Mouse (Mus musculus): ENCODE measurements at regions not wholly inside any gene's neighbourhood (a gene's known extent, or its start where the extent isn't known, plus 50 kb on each side); places are given as distances from the start of the nearest gene placed in this dataset.

- no peak for ATAC-seq (ENCODE audit: insufficient number of reproducible peaks, low FRiP score, low TSS enrichment)
These were observed 226.0 kb upstream of the Spdye4c start for GRCm38 (mm10) chr2:128365004-128365403.

DNA sequence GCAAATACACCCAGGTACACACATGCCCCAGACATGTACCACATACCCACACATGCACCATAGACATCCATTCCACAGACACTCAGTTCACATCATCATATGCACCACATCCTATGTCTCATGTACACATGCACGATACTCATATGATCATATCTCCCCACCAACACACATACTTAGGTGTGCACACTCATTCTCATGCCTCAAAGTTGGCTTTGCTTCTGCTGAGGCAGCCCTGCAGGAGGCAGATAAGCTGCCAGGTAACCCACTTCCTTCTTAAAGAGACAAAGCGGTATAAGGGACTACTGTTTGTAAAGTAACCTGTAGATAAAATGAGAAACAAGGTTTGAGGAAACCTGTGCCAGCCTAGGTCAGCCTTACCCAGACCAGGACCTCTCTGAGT, 225.2 kb upstream of the Spdye4c start:
- no peak for ATAC-seq (ENCODE audit: insufficient number of reproducible peaks, low FRiP score, low TSS enrichment)

DNA sequence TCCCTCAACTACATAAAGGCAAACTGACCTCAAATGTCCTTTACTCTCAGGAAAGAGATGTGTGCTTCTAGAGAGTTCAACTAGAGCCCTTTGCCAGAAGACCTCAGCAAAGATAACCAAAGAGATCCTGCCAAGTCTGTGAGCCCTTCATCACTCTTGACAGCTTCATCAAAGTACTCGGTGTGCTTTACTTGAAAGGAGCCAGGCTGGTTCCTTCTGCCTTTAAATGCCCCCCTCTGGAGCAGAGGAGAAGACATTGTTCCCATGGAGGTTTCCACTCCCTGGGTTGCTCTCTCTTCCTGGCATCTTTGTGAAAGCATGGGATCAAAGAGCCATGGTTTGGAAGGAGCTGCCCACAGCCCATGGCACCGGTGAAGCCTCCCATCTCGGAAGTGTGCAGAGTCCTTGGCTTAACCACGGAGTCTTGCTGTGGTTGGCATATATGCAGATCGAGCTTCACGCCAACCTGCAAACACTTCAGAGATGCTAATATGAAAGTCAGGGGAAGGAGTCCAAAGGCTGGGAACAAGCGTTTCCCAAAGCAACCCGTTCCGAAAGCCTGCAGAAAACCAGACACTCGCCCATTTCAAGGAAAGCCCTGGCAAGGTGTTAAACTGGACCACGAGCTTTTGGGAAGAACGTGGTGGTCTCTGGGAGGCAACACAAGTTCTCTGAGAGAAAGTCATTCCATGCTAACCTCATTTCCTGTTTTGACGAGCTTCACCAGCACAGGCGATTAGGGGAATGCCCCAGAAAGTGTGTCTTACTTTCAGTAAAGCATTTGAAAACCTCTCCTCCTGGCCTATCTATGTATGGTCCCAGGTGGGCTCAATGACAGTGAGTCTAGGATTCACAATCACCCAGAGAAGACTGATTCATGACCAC, 223.5 kb upstream of the Spdye4c start:
- ATAC-seq (ENCODE audit: insufficient number of reproducible peaks, low FRiP score, low TSS enrichment), result no peak; the same call in 1 of the 2 replicates

GRCm38 (mm10) chr2:128368534-128369273, 222.3 kb upstream of the Spdye4c start:
- no peak for ATAC-seq (ENCODE audit: insufficient number of reproducible peaks, low FRiP score, low TSS enrichment)

GRCm38 (mm10) chr2:128370821-128371220, 220.2 kb upstream of the Spdye4c start:
- ATAC-seq (ENCODE audit: insufficient number of reproducible peaks, low FRiP score, low TSS enrichment), result no peak

DNA sequence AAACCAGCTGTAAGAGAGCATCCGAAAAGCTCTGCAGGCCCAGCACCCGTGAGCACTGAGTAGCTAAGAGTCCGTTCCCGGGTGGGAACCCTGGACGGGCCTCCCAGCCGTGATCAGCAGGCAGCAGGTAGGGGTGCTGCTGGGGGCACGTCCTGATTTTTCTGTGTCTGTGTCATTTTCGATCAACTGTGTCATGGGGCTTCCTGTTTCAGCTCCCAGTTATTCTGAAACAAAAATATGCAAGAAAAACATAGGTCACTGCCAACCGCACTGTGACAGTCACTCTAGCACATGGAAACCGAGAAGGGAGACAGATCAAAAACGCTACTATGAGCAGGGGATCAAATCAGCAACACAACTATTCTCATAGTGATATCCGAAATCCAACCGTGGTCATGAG, 218.8 kb upstream of the Spdye4c start:
- ATAC-seq (ENCODE audit: insufficient number of reproducible peaks, low FRiP score, low TSS enrichment), result no peak

GRCm38 (mm10) chr2:128373363-128374252, 217.4 kb upstream of the Spdye4c start:
- ATAC-seq (ENCODE audit: insufficient number of reproducible peaks, low FRiP score, low TSS enrichment), result no peak

DNA sequence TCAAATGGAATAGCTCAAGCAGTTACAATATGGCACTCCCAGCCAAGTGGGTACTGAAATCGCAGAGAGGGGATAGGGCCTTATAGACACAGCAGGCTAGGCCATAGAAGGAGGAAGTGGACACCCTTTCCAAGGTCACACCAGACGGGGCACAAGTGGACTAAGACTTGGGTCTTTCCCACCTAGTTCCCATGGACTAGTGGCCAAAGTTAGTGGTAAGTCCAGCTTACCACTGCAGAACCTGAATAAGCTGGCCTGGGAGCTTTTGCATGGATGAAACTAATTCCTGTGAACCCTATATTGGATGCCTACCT, 216.8 kb upstream of the Spdye4c start:
- no peak for ATAC-seq (ENCODE audit: insufficient number of reproducible peaks, low FRiP score, low TSS enrichment)

GRCm38 (mm10) chr2:128374926-128375325, 216.1 kb upstream of the Spdye4c start:
- no peak for ATAC-seq (ENCODE audit: insufficient number of reproducible peaks, low FRiP score, low TSS enrichment)

- ATAC-seq (ENCODE audit: insufficient number of reproducible peaks, low FRiP score, low TSS enrichment), result no peak
These were observed 215.2 kb upstream of the Spdye4c start for GRCm38 (mm10) chr2:128375827-128376226.

- no peak for ATAC-seq (ENCODE audit: insufficient number of reproducible peaks, low FRiP score, low TSS enrichment)
These were observed 213.8 kb upstream of the Spdye4c start for GRCm38 (mm10) chr2:128377176-128377575.

- ATAC-seq (ENCODE audit: insufficient number of reproducible peaks, low FRiP score, low TSS enrichment), result no peak
These were observed 213.3 kb upstream of the Spdye4c start for GRCm38 (mm10) chr2:128377680-128378079.

GRCm38 (mm10) chr2:128378456-128378855, 212.6 kb upstream of the Spdye4c start:
- no peak for ATAC-seq (ENCODE audit: insufficient number of reproducible peaks, low FRiP score, low TSS enrichment)

DNA sequence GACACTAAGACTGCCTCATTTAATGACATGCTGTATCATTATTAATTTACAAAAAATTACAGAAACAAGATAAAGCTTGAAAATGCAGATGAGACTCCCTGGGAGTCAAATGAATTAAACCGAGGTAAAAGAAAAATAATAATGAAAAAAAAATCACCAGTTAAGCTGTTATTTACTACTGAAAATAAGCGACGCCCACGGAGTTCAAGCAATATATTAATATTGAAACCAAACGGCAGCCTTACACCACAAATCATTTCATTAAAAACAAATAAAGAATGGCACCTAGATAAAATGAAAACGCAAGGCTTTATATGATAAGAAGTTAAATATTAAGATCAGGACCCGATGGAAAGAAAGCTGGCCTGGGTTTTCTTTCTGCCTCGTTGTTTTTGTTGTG, 211.9 kb upstream of the Spdye4c start:
- no peak for ATAC-seq (ENCODE audit: insufficient number of reproducible peaks, low FRiP score, low TSS enrichment)

DNA sequence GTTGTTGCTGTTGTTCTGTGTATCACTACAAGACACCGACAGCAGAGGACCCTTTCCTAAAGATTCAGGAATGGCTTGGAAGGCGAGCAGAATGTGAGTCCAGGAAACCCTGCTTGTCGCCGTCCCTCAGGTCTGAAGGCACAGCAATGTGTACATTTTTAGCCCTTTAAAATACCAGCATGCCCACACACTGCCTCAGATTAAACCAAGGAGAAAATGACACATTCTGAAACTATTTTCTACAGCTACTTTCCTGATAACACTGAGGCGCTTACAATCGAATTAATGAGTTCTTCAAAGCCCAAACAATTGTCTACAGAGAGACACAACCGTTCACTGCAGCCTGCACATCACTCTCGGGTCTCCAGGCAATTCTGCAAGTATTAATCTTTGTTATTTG, 211.5 kb upstream of the Spdye4c start:
- ATAC-seq (ENCODE audit: insufficient number of reproducible peaks, low FRiP score, low TSS enrichment), result no peak

- ATAC-seq (ENCODE audit: insufficient number of reproducible peaks, low FRiP score, low TSS enrichment), result no peak
These were observed 210.4 kb upstream of the Spdye4c start for GRCm38 (mm10) chr2:128380581-128380980.

- ATAC-seq (ENCODE audit: insufficient number of reproducible peaks, low FRiP score, low TSS enrichment), result no peak
These were observed 209.3 kb upstream of the Spdye4c start for GRCm38 (mm10) chr2:128381684-128382205.

GRCm38 (mm10) chr2:128382473-128382872, 208.5 kb upstream of the Spdye4c start:
- no peak for ATAC-seq (ENCODE audit: insufficient number of reproducible peaks, low FRiP score, low TSS enrichment)

- ATAC-seq (ENCODE audit: insufficient number of reproducible peaks, low FRiP score, low TSS enrichment), result no peak
These were observed 206.4 kb upstream of the Spdye4c start for GRCm38 (mm10) chr2:128384612-128385011.

DNA sequence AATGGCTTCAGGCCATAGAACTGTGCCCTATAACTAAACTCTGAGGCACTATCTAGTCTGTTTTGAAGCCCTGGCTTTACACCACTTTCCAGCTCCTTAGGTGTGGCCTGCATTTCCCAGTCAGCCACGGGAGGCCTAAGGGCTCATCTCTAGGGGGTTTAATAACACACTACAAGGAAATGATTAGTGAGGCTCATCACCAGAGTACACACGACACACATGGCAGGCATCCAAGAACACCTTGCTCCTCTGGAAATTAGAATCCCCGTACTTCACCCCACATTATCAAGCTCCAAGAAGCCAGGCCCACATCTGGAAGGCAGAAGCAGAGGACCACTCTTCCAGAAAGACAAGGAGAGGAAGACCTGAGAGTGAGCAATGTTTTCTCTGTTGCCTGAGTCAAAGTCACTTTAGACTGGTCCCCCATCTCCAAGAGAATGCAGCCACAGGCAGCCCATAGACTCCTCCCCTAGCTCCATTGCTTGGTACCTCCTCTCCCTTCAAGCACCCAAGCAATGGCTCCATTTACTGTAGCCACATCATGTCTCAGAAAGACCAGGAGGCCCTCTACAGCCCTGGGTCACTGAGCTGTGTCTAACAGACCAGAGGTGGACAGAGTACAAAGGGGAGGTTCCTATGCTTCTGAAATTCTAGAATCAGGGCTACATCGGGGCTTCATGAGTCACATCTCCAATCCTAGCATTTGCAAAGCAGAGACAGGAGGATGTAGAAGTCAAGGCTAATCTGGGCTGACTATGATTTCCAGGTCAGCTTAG, 204.0 kb upstream of the Spdye4c start:
- ATAC-seq (ENCODE audit: insufficient number of reproducible peaks, low FRiP score, low TSS enrichment), result no peak

Measured in cerebellum, adult (tissue).